Mouse (Mus musculus): ENCODE measurements around the gene Csmd2. TPM values are rescaled to one million over a fixed set of nuclear protein-coding genes. Genes with fewer than 3 reads are reported as not detected.

The Csmd2 gene
- total RNA-seq (2021), result under 1 TPM; 0.23 to 0.25 TPM
- long read RNA-seq, experiment 1, result 0 reads
- long read RNA-seq, experiment 2, result 0 reads

DNA sequence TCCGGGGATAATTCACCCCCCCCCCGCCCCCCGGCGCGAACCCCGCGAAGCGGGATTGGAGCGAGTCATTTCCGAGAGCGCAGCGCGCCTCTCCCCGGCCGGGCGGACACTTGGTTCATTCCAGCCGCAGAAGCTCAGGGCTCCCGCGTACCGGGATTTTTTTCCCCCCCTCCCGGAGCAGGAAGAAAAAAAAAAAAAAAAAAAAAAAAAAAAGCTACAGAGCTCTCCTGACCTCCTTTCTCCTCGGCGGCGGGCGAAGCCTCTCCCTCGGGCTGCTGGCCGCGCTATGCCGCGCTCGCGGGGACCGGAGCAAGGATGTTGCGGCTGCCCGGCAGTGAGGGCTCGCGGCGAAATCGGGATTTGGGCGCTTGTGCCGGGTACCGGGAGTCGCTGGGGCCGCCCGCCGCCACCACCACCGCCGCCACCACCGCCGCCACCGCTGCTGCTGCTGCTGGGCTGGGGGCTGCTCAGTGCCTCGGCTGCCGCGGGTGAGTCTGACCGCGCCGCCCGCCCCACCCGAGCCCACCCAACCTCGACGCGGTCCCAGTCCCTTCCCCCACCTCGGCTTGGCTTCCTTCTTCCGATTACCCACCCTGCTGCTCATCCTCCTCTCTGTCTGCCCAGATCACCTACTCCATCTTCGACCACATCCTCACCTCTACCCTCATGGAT is at the start of gene Csmd2:
TSS of gene Csmd2 (plus strand) at position 74 of the 672 bp plus-strand sequence.
- peak; percentile 14 for DNase-seq

GRCm38 (mm10) chr4:127947696-127948095 is 40.0 kb upstream of the Csmd2 start:
- no peak for DNase-seq

DNA sequence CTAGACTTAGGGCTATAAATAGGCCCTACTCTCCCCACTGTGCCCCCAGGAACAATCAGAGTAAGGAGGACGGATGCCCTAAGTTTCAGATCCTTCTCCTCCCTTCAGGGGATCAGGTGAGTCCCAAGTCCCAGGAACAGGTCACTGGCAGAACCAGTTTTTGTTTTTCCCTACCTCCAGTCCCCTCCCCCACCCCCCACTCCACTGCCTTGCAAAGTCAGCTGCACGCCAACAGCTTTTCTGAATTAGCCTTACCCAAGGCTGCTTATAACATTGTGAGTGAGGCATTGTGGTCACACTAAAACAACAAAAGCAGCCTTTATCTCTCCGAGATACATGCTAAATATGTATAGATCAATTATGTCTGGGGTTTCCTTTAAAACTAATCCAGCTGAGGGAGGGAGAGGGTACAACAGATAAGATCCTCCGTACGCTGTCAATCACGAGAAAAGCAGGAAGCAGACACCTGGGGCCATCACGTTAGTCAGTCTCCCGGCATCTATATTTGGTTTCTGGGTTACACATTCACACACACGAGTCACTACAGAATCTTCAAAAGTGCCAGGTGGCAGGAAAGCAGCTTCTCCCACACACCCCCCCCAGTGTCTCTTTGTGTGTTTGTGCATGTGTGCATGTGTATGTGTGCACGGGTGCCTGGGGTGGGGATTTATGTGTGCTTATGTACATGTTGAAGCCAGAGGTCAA is 34.5 kb upstream of the Csmd2 start:
- DNase-seq, result no peak

DNA sequence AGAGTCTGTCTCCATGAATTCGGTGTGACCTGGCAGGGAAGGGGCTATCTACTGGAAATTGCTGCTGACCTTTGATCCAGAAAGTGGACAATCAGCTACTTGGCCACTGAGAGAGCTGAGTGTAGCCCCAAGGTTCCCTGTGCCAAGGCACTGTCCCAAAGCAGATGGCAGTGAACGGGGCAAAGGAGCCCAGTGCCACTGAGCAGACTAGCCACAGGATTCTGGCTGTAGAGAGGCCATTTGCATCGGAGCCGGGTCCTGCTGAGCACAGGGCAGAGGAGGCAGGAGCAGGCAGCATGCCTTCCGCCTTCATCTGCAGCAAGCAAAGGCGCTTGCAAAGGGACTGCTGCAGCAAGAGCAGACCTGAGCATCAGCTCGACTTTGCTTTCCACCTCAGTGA is 18.6 kb upstream of the Csmd2 start:
- no peak for DNase-seq

DNA sequence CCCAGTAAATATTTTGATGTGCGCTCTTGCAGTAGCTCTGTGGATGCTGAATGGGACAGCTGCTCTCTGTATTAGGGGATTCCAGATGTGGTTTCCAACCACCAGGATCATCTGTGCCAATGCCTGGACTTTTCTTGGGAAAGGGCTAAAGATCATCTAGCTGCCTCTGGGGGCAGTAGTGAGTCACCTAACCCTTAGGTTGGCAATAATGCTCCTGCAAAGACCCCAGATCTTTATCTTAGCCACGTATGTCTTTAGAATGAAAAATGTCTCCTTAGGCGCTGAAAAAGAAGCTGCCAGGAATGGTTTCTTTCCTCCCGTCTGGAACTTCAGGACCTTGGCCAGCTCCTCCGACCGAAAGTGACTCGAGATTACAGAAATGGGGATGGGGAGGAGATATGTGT is 17.6 kb upstream of the Csmd2 start:
- DNase-seq, result peak; percentile 31

GRCm38 (mm10) chr4:127970901-127971868 is 16.5 kb upstream of the Csmd2 start, which contains the start of gene CK137956:
Gene CK137956 (minus strand): TSS chr4:127970951.
- no peak for DNase-seq

DNA sequence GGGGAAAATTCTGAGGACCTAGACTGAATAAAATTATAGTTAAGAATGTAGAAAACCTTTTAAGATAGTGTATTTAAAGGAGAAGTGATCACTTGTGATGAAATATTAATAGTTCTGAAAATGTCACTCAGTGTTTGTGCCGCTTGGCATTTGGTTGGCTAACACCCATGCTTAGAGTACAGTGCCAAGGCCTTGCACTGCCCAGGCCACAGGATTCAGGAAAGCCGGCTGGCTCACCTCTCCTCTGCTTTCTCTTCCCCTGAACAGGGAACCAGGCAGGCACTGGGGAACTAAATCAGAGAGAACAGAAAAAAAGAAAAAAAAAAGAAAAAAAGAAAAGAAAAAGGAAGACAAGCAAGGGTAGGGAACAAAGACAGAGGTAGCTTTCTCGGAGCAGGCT is 14.7 kb upstream of the Csmd2 start:
- no peak for DNase-seq

DNA sequence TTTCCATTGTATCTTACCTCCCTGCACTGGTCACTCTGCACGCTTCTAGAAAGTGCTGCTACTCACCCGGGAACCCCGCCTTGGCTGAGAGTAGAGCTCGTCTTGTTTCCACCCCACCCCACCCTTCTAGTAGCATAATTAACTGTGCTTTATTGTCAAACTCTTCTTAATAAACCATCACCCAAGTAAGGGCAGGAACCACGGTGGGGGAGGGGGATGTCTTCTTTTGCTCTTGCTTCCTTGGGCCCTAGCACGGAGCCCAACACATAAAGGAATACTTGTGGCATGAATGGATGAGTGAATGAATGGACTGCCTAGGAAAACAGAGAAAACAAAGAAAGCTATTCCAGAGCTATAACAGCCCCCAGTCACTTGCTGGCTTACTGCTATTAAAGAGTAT is 6.5 kb upstream of the Csmd2 start:
- DNase-seq, result no peak

- DNase-seq, result no peak
These were observed 3.2 kb upstream of the Csmd2 start for GRCm38 (mm10) chr4:127984426-127984825.

DNA sequence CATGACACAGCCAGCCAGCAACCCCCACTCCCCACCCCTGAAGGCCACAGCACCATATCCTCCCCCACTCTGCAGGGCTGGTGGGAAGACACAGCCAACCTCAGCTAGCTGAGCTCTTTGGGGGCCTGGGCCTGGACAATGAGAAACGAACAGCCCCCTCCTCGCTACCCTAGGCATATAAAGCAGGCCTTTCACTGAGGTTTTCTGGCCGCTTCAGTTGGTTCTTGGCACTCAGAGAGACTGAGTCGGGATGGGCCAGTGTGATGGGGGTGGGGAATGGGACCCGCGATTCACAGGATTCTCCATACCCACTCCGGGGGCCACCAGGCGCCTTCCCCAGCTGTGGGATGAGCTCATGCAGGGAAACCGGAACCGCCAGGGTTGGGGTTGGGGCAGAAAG is 1.8 kb upstream of the Csmd2 start:
- DNase-seq, result no peak

DNA sequence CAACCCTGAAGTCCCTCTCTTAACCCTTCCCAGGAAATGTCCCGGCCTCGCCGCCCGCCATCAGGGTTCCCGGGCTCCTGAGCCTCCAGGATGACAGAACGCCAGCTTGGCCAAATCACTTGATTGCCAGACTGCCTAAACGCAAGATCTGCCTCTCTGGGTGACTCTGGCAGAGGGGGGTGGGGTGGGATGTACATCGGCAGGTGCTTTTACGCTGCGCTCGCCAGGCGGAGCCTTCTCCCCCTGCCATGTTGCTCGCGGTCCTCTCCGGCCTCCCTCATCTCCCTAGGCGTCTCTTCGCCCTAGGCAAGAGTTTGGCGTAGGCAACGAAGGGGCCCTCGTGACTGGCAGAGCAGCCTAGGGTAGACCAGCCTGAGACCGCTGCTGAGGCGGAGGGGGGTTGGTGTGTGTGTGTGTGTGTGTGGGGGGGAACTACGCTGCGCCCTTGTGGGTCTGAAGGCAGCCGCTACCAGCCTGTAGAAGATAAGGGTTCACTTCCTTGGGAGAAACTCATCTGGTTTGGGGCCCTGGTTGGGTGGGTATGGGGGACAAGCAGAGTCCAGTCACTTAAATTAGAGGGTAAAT is 1.1 kb upstream of the Csmd2 start:
- peak; percentile 9 for DNase-seq

DNA sequence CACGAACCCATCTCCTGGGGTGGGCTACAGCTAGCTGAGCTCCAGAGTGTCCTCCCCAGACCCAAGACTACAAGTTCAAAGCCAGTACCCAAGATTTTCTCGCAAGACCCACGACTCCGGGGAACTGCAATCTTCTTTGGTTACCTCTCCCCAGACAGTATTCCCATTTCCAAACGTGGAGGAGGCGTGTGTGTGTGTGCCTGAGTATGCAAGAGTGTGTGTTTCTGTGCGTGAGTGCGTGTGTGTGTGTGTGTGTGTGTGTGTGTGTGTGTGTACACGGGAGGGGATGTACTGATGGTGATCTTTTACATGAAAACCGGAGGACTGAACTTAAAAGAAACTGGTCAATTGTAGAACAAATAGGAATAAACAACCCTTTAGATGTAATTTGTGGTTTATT is 387 bp upstream of the Csmd2 start:
- no peak for DNase-seq

DNA sequence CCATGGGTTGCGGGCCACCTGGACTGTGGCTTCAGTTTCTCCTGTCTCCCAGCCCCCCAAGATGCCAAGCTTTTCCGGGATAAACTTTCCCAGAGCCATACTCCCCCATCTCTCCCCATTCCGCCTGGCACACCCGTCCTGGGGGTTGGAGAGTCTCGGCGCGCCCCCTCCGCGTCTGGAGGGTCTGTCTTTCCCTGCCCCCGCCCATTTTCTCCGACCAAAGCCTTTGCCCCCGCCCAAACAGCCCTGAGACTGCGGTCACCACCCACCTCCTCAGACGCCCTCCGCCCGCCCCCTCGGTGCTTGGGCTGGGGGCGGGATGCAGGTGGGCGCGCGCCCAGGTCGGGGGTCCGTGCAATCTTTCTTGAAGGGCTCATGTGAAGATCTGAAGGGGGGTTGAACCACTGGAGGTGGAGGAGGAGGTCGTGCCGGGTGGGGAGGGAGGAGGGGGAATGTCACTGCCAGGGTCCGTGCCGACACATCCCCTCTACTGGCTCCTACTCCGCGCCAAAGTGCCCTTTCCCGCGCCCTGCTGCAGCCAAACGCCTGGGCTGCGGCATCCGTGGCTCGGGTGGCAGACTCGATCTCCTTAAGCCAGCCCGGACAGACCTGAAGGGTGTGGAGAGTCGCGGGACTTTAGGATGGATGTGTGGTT is 996 bp downstream of the Csmd2 start:
- DNase-seq, result no peak

DNA sequence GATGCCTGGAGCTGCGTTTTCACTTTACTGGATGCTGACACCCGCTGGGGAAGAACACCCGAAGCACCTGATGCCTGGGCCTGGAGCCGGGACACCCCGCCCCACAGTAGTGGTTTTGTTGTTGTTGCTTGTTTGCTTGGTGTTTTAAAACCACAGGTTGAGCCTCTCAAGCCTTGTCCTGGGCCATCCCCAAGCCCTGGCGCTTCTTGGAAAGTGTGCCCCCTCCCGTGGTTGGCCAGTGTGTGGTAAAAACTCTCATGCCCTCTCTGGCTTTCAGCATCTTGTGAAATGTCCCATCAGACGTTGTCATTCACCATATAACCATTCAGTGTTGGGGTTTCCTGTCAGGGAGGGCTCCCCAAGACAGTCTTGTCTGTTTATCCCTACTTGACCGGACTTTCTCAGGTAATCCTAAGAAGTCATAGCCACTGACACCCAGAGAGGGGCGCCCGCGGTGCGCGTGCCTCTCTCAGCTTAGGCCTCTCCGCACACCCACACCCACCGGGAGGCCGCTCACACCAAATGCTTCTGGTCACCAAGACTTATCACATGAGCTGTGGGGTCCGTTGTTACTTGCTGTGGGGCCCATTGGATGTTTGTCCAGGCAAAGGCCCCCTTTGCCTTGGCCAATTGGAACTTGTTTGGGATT is 1.8 kb downstream of the Csmd2 start:
- DNase-seq, result peak; percentile 16

DNA sequence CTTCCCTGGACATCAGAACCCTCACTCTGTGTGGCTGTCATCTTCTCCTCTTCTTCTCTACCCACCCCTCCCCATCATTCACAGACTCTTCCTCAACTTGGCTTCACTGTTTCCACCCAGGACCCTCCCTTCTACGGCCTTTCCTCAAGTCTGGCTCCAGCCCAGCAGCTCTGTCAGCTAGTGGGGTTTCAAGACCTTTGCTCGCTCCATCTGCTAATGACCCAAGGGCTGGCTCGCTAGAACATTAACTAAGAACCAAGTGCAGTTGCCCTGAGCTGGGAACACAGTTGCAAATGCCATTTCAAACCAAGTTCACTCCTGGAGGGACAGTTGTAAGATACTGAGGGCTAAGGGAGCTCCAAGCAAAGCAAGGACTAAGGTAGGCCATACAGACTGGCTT is 11.6 kb downstream of the Csmd2 start:
- no peak for DNase-seq

DNA sequence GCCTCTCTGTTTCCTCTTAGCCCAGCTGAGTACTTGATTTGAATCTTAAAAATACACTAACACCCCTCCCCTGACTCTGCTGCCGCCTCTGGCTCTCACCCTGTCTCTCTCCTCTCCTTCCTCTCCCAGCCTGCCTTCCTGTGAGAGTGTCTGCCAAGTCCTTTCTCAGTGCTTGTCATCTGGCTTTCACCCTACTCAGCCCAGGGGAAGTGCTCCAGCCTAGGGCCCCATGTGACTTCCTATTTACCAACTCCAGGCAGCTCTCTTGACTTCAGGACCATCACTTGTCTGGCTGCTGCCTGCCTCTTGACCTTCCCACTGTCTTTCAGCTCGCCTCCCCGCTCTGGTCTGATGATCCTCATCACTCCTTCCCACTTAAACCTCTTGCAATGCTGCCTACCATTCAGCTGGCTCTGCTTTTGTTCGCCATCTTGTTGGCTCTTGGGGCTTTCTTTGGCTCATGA is 15.0 kb downstream of the Csmd2 start:
- no peak for DNase-seq

DNA sequence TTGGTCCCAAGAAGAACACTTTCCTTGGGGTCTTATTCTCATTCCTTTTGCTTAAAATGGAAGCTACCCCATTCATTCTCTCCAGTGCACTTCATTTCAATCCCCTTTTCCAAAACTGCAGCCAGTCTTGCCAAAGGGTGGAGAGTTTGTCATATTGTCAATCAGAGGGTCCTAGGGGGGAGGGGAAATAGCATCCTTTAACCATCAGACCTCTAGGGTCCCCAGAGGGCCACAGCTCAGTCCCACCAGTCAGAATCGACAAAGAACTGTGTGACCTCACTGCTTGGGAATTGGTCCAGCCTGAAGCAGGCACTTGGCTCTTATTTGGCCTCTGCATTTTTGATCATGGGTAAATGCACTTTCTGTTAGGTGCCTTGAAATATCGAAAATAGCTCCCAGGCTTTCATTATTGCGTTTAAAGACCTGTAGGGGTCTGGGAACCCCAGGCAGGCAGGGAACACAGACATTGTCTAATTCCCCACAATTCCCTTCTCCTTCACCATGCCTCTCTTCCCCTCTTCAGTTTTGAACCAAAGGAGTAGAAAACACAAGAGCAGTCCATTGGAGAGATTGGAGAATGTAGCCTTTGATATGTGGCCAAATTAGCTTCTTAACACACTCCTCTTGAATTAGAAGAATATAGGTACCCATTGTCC is 17.3 kb downstream of the Csmd2 start:
- DNase-seq, result no peak

DNA sequence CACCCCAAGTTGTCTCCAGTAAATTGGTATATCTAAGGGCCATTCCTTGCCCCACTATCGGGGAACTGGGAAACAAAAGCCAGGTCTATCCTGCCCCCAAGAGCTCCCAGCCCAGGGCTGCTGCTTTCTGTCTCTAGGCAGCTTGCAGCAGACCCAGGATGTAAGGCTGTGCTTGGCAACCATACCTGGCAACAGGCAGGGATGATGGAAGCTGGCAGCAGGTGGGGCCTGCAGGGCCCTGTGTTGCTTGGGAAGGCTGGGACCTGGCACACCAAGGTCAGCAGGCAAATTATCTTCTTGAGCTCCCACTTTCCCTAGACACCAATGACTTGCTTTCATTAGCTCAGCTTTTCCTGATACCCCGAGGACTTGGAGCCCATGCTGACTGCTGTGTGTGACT is 31.8 kb downstream of the Csmd2 start:
- no peak for DNase-seq

DNA sequence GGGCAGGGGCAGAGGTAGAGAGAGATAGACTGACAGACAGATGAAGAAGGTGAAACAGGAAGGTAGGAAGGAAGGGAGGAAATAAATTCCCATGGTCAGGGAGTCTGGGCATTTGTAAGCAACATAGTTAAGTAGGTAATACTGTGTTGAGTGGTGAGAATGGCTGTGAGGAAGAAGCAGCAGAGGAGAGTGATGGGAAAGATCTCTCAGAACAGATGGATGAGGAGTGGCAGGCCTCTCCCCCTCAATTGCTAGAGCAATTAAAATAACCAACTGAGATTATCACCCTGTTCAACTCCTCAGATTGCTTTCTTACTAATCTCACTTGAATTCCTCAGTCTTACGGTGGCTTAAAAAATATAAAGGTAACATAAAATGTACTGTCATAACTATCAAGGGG is 40.6 kb downstream of the Csmd2 start:
- no peak for DNase-seq

- no peak for DNase-seq
These were observed 54.2 kb downstream of the Csmd2 start for GRCm38 (mm10) chr4:128041901-128042300.

- peak; percentile 16 for DNase-seq
These were observed 55.0 kb downstream of the Csmd2 start for GRCm38 (mm10) chr4:128042626-128043025.

Data from gastrocnemius, postnatal 10 days (tissue).